Mouse (Mus musculus): ENCODE data around the gene Cfap46.

GRCm38 (mm10) chr7:139685336-139685735, 1.7 kb upstream of the Cfap46 start:
- TF ChIP-seq POLR2A (IDR thresholded peaks at IDR 0.05; ENCODE audit: low read depth, low read length) (no peak), CTCF (conservative IDR thresholded peaks at IDR 0.05; ENCODE audit: insufficient read depth, insufficient read length, low read depth, low read length) (no peak)
